Mouse (Mus musculus) layer of hippocampus, postnatal 14 days (tissue): ENCODE results near the gene Ankdd1b. TPM values are rescaled to one million over a fixed set of nuclear protein-coding genes. Genes with fewer than 3 reads are reported as not detected.

Experiments used
- DNase-seq, 2 experiments: peaks; one replicate each; pipeline ENCODE4 v3.0.0; 2021 to 2022; ENCODE audit warnings: low spot score in 2 of 2, mixed read lengths in 1 of 2
- total RNA-seq, 2 experiments: library from RNA; stranded (reverse); gene quantifications; 2 replicates each; pipeline ENCODE4 v1.2.3; 2021

Ankdd1b gene
- total RNA-seq, 2 experiments from 2014 or later = 0.23 TPM; not detected in 1

DNA sequence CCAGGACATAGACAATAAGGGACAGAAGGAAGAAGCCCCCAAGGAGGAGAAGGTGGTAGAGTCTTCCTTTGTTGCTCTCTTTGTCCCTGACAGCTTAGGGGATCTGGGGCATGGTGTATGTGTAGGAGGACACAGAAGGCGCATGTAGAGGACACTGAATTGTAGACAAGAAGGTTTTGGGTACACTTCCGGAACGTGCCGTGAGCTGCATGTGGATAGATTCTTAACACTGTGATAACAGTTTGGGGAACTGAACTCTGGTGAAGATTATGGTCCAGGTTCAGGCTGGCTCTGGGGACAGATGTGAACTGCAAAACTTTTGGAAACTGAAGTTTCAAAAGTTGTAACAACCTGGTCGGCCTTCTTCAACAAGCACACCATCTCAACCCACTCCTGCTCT, 13.4 kb downstream of the Ankdd1b start:
- no peak for DNase-seq

DNA sequence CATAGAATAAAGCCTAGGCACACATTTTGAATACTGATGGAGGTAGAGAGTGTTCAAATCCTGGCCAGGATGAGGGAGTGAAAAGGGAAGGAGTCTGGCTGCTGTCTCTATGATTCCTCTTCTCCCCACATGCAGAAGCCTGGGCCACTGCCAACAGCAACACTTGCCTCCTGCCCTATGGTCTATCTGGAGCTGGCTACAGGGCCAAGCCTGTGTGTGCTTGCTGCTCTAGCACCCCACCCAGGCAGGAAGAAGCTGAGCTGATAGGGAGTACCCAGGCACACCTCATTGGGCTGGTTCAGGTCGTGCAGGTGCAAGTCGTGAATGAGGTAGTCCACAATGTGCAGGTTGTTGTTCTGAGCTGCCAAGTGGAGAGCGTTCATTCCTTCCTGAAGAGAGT, 16.7 kb downstream of the Ankdd1b start:
- no peak for DNase-seq

DNA sequence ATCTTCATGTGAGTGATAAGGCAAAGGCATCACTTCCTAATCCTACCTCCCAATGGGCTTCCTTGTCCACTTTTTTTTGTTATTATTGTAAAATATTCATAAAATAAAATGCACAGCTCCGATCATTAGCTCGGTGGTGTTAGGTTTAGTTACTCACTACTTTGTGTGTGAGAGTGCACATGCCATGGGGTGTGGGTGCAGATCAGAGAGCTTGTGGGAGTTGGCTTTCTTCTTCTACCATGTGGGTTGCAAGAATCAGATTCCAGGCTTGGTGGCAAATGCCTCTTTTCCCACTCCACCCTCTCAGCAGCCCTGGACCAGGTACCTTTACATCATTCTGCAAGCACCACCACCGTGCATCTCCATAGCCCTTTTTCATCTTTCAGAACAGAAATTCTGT, 18.4 kb downstream of the Ankdd1b start:
- no peak for DNase-seq

DNA sequence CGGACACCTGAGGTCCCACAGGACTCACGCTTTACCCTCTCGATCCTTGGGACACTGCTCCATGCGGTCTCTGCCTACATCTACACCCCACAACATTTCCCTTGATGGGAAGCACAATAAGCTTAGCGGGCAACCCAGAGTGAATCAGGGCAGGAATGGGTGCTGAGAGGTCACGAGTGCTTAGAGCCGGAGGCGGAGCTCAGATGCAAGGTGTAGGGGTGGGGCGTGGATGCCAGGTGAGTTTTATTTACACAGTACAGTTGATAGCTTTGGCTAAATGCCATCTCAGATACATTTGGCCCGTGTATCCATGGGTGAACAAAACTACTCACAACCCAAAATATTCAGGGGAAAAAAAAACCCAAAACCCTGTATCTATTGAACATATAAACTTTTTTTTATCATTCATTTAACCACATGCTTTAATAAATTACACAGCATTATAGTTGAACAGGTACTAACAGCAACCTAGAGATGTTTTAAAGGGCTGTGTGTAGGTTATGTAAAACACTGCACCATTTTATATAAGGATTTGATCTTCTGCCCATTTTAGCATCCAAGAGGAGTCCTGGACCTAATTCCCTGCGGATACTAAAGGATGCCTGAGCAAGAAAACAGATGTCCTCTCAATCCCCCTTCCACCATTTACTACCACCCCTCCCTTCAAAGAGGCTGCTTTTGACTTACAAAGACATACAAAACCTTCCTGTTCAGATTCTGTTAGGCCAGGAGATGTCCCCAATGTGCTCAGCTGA, 19.4 kb downstream of the Ankdd1b start:
- no peak for DNase-seq

DNA sequence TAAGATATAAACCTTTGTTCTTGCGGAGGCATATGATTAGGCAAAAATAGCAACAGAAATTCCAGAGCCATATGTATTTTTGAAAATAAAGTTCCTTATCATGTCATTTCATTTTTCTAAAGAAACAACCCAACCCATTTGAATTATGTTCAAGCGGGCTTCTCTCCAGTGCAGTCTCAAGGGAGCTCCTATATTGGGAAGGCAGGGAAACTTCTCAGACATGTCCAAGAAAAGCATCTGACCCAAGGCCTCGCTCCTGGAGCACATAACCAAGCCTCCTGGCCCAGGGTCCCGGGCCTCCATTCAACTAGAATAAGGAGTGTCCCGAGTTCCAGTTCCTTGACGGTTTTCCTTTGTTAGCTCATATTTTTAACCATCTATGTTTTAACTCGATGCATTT, 20.1 kb downstream of the Ankdd1b start:
- no peak for DNase-seq

DNA sequence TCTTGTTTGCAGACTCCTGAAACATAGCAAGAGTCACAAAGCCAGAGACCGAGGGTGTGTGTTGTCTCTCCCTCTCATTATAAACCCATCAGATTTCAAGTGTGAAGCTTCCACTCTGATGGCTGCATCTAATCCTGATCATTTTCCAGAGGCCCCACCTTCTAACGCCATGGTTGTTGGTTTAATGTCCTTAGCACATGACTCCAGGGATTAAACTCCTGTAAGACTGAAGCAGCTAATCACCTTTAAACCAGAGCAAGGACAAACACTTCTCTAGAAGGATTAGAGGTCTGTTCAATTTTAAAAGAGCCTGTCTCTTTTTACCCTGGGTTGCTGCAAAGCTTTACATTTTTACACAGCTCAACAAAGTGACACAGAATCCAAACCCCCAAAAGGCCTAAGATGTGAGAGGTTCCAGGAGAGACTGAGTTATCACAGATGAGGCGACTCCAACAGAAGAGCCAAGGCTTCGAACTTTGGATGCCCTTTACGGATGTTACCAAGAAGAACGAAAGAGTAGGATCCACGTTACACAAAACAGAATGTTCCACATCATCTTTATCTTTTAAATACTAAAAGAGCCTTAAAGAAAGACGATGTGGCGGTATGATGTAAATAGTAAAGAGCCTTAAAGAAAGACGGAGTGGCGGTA, 20.7 kb downstream of the Ankdd1b start:
- DNase-seq = no peak

DNA sequence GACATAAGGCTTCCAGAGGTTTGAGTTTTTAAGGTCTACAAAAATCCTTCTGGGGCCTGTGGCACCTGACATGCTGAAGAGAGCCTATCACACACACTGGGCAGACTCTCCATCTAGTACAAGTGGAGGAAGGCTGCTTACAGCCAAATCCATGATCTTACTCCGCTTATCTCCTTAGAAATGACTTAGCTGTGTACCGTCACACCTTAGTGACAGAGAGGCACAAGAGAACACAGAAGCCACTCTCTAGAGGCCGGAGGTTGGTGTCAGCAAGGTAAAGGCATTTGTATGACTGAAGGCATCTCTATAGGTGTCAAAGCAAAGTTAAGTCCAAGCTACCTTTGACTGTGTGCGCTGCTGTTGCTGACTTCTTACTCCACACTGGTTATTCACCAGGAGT, 30.6 kb downstream of the Ankdd1b start:
- DNase-seq = no peak

DNA sequence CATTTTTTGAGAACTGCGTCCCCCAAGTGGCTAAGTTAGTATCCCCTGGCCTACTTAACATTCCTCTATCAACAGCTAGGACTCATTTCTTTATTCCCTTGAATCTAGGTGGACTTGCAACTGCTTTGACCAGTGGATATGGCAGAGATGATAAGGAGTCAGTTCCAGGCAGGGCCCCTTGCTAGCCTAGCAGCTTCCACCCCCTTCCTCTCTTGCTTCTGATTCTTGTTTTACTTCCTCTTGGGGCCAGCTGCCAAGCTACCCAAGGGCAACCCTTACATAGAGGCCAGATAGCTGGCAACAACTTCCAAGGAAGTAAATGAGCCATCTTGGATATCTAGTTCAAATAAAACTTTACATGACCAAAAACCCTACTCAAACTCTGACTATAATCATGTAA, 34.1 kb downstream of the Ankdd1b start:
- no peak for DNase-seq

DNA sequence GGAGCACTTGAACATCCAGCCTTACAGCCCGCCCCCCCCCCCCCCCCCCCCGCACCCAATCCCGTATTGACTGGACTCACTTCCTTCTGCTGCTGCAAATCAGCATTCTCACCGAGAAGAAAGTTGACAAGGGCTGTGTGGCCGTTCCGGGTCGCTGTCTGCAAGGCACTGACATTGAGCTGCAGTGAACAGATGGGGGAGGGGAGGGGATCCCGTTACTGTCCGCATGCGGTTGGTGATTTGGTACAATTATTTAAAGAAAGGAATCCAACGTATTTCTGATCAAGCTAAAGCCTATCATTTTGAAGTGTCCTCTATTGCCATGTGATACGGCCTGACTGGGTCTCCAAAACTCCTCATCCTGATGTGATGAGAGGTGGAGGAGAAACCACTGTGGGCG, 35.2 kb downstream of the Ankdd1b start:
- DNase-seq = peak in 1 of 2 experiments; percentile 18

DNA sequence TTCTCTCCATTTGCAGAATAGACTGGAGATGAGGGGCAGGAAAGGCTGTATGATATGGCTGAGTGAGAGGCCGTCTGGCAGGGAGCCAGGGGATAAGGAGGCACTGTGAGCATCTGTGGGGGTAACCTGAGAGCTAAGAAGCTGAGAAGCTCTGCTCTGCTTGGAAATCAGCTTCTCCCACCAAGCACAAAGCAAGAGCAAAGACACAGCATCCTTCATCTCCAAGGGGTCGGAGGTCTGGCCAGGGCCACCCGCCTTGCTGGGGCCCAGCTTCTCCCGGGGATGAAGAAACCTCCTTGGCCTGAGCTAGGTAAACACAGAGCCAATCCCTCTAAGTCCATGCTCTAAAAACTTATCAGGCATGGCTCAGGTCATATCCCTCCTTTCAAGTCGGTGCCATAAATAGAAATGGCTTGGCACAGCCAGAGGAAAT, 36.1 kb downstream of the Ankdd1b start:
- DNase-seq = no peak

DNA sequence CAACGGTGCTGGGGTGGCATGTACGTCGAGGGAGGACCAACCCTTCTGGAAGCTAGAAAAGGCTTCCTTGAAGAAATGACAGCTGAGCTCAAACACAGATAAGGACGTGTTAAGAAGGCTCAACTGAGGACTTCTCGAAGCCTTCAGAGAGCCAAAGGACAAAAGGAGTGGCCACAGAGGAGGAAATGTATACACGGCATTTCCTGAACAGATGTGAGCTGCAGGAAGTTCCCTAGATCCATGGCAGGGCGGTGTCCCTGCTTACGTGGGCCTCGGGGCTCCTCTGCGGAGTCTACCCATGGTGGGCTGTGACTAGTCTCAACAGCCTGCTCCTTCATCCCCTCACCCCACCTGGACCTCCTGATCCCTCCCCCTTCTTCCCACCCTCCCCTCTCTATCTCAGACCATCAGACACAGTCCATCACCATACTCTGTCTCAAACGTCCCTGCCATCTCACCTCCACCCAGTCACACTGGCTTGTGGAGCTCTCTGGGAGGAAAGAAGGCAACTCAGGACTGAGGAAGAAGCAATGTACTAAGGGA, 37.3 kb downstream of the Ankdd1b start:
- no peak for DNase-seq

DNA sequence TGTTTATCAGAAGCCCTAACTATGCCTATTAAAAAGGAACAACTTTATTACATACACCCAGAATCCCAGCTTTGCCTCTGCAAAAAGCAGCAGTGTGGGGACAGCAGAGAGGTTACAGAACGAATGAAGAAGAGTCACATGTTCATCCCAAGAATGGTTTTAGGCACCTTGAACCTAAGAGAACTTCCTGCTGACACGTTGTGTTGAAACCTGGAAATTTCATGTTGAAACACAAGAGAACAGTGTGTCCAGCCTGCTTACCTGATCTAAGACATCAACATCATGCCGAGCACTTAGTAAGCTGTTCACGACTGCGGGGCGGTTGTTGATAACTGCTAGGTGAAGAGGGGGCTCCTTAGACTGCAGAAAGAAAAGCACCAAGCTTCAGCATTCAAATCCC, 38.0 kb downstream of the Ankdd1b start:
- DNase-seq = no peak

DNA sequence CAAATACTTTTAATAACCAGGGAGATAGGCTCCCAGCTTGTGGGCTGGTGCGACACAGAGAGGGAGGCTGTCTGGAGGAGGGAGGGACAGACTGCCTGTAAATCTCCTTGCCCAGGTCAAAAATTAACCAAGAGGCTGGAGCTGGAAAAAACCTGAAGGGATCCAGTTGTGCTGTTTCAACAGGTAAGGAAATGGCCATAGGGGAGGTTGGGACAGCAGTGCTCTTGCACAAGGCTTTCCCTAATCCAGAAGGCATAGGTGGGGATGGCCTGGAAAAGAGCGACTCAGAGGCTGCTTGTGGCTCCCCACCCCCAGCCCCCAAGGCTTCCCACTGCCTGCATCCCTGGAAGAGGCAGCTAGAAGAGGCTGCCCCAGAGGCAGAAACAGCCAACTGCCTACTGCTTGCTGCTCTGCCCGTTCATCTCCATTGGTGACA, 38.6 kb downstream of the Ankdd1b start:
- DNase-seq = no peak

DNA sequence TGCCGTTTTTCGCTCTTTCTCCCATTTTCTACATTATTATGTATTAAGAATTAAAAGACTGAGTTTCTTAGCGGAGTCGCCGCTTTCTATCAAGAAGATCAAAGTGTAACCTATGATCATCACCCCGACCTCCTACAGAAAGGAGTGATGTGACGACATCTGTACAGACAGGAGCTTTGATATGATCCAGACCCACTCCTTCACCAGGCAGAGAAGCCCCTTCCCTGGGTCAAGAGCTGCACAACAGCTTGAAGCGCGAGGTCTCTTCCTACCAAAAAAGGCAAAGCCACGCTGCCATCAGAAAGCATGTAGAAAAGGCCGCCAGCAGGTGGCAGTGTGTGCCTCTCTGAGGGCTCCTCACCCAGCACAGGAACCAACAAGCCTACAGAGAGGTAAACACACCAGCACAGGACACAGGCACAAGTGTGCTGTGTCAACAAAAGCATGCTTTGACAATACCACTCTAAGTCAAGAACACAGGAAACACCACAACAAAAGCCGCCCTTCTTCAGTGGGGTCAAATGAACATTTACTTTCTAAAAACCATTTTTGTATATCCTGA, 39.3 kb downstream of the Ankdd1b start:
- peak; percentile 84 to 91 for DNase-seq

DNA sequence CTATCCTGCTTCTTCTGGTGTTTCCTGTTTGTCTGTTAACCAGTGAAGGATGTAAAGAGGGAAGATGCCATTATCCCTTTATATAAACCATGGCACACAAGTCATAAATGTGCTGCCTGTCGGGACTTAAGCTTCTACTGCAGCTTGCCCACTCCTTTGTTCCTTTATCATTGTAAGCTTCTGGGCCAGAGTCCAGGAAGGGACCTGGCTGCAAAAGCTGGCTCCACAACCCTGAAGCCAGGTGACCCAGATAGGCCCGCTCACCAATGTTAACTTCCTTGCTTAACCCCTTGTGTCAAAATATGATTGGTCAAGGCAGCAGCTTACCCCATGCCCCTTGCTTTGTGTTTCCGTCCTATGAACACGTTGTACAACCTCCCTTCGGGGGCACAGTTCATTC, 42.5 kb downstream of the Ankdd1b start:
- no peak for DNase-seq

DNA sequence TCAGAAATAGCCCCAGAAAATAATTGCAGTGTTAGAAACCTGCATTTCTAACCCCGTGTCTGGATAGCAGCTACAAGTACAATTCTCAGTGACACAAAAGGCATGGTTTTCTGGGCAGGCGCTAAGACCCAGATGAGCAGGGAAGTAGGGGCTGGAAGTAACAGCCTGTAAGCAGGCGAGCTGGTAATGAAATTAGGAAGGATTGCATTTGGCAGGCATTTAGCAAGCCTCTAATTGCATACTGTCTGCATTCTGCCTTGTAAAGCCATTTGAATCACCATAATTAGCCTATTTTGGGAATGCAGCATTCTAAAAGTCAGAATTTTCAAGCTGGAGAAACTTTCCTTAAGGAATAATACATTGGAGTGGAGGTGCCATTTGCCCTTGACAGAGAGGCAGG, 45.0 kb downstream of the Ankdd1b start:
- DNase-seq = peak in 1 of 2 experiments; percentile 49

DNA sequence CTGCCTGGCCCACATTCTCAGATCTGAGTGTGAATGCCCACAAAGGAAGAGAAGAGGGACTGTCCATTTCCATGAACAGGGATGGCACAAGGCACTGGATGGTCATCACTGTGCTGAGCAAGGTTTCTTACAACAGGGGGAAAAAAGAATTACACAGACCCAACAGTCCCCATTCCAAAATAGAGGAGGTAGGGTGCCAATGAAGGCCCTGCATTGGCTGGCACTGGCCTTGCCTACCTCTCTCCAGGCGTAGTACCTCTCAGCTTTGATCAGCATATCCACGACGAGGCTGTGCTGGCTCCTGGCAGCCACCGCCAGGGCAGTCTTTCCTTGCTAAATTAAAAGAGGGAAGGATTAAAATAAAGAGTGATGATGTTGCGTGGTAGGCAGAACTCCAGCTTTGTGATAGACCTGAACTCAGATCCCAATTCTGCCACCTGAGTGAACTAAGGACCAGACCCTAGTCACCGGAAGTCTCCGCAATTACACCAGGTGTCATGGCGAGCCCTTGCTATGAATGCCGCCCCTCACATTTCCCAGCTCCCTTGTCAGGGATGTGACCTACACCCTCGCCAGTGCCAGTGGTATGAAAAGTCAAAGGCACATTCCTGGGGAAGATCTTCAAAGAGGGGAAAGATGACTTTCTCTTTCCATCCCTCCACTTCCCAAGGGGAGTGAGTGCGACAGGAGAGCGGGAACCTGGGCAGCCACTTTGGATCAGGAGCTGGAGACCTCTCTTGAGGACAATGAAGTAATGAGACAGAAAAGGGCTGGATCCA, 46.3 kb downstream of the Ankdd1b start:
- DNase-seq = no peak

DNA sequence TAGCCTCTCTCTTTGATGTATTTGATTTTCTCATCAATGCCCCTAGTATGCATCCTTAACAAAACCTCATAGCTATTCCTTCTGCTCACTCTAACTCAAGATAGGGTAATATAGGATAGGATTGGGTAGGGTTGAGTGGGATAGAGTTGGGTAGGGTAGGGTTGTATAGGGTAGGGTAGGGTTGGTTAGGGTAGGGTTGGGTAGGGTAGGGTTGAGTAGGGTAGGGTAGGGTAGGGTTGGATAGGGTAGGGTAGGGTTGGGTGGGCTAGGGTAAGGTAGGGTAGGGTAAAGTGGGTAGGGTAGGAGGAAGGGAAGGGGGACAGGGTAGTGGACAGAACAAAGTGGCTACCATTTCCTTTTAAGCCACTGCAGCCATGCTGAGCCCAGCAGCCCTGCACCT, 49.8 kb downstream of the Ankdd1b start:
- no peak for DNase-seq

DNA sequence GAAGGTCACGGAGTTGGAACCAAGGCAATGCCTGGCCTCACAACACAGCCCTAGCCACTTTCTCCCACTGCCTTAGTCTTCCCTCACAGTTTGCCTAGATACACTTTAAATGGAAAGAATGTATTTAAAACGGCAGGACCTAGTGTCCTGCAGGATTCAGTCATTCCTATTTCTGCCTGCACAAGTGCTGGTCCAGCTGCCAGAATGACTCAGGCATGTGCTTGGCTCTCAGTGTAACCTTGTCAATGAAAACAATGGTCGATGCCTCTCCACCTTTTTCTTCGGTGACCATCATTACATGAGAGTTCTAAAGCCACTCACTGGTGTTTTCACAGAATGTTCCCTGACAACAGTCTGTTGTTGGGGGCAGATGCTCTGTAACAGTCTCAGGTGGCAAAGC, 52.5 kb downstream of the Ankdd1b start:
- DNase-seq = no peak

DNA sequence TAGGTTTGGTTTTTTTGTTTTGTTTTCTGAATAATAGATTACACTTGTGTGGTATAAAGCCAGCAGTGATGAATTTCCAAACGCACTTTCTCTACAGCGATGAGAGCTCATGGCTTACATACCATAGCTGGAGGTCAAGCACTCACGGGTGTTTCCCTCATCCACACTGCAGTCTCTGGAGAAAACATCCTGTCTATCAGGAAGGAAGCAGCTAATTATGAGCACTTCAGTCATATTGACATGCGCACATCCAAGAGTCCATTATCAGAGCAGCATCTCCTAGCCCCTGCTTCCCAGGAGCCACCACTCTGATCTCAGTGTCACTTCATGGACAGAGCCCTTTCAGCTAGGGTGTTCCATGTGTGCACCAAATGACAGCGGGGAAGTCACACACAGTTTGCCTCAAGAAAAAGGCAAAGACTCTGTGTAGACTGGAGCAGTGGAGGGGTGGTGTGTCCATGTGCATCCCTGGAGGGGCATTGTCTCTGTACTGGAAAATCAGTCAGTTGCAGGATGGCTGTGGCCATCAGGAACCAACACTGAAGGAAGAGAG, 53.7 kb downstream of the Ankdd1b start:
- DNase-seq = no peak

DNA sequence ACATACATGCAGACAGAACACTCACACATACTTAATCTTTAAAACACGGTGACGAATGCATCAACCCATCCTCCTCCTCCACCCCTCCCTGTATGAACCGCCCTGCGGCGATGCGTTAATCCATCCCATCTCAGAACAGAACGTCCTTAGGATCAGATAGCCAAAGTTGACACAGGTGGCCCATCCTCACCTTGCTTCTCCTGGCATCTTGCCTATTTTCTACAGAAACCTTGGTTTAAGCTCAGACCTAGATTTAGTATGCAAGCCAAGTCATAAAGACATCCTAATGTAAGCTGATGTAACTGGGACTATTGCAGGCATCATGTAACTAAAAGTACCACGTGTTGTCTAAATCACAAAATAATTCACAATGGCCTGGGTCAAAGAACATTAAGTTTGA, 54.6 kb downstream of the Ankdd1b start:
- DNase-seq = no peak
